Mouse (Mus musculus): ENCODE results near the gene Pcp4l1. TPM values are rescaled to one million over a fixed set of nuclear protein-coding genes. Genes with fewer than 3 reads are reported as not detected.

Pcp4l1 gene
- total RNA-seq, 2 experiments from 2014 or later, result 48.8 to 49.5 TPM

GRCm38 (mm10) chr1:171192283-171192682, 3.8 kb downstream of the Pcp4l1 start:
- intact Hi-C loops (cut with DNase I), result no loop called here
- DNase-seq, result no peak

- intact Hi-C loops (cut with DNase I), result no loop called here
- no peak for DNase-seq
Observed at GRCm38 (mm10) chr1:171190832-171191231, 5.2 kb downstream of the Pcp4l1 start.

GRCm38 (mm10) chr1:171189476-171190114, 6.5 kb downstream of the Pcp4l1 start:
- no peak for DNase-seq
- intact Hi-C loops (cut with DNase I), result no loop called here

- intact Hi-C loops (cut with DNase I), result no loop called here
- no peak for DNase-seq
Observed at GRCm38 (mm10) chr1:171189046-171189445, 7.0 kb downstream of the Pcp4l1 start.

GRCm38 (mm10) chr1:171187851-171188700, 8.0 kb downstream of the Pcp4l1 start:
- intact Hi-C loops (cut with DNase I), result no loop called here
- DNase-seq, result no peak

- intact Hi-C loops (cut with DNase I), result no loop called here
- DNase-seq, result no peak
Observed at GRCm38 (mm10) chr1:171185655-171186054, 10.4 kb downstream of the Pcp4l1 start.

- no peak for DNase-seq
- intact Hi-C loops (cut with DNase I), result no loop called here
Observed at GRCm38 (mm10) chr1:171184314-171184713, 11.8 kb downstream of the Pcp4l1 start.

- peak in 1 of 2 experiments; percentile 29 for DNase-seq
- intact Hi-C loops (cut with DNase I), result no loop called here
Observed at GRCm38 (mm10) chr1:171183620-171184019, 12.4 kb downstream of the Pcp4l1 start.

GRCm38 (mm10) chr1:171183025-171183424, 13.0 kb downstream of the Pcp4l1 start:
- intact Hi-C loops (cut with DNase I), result no loop called here
- DNase-seq, result no peak

- intact Hi-C loops (cut with DNase I), result no loop called here
Observed at GRCm38 (mm10) chr1:171179487-171180171, 16.4 kb downstream of the Pcp4l1 start.

GRCm38 (mm10) chr1:171172779-171173178, 23.3 kb downstream of the Pcp4l1 start:
- no peak for DNase-seq
- intact Hi-C loops (cut with DNase I), result no loop called here

More at GRCm38 (mm10) chr1:171179487-171180171, 16.4 kb downstream of the Pcp4l1 start:
- no peak for DNase-seq

GRCm38 (mm10) chr1:171171138-171171537, 24.9 kb downstream of the Pcp4l1 start:
- DNase-seq, result no peak
- intact Hi-C loops (cut with DNase I), result no loop called here

GRCm38 (mm10) chr1:171169913-171170312, 26.2 kb downstream of the Pcp4l1 start:
- no peak for DNase-seq
- intact Hi-C loops (cut with DNase I), result no loop called here

- intact Hi-C loops (cut with DNase I), result no loop called here
- no peak for DNase-seq
Observed at GRCm38 (mm10) chr1:171168906-171169305, 27.2 kb downstream of the Pcp4l1 start.

GRCm38 (mm10) chr1:171165629-171166345, 30.3 kb downstream of the Pcp4l1 start:
- no peak for DNase-seq

GRCm38 (mm10) chr1:171164258-171164657, 31.8 kb downstream of the Pcp4l1 start:
- no peak for DNase-seq
- intact Hi-C loops (cut with DNase I), result loop anchor here (2.0 kb wide), 1 partner anchor 57 kb away; no protein-coding TSS in a partner anchor

More at GRCm38 (mm10) chr1:171165629-171166345, 30.3 kb downstream of the Pcp4l1 start:
- intact Hi-C loops (cut with DNase I), result loop anchor here (2.0 kb wide), 1 partner anchor 55 kb away; no protein-coding TSS in a partner anchor

- intact Hi-C loops (cut with DNase I), result no loop called here
- no peak for DNase-seq
Observed at GRCm38 (mm10) chr1:171162526-171162925, 33.5 kb downstream of the Pcp4l1 start.

- no peak for DNase-seq
- intact Hi-C loops (cut with DNase I), result loop anchor here (5.0 to 10.0 kb wide), 2 partner anchors 37 to 965 kb away; no protein-coding TSS in a partner anchor
Observed at GRCm38 (mm10) chr1:171159485-171159975, 36.5 kb downstream of the Pcp4l1 start.

- intact Hi-C loops (cut with DNase I), result loop anchor here (5.0 to 10.0 kb wide), 2 partner anchors 36 to 963 kb away; no protein-coding TSS in a partner anchor
- DNase-seq, result no peak
Observed at GRCm38 (mm10) chr1:171157965-171158364, 38.1 kb downstream of the Pcp4l1 start.

- intact Hi-C loops (cut with DNase I), result loop anchor here (5.0 to 10.0 kb wide), 2 partner anchors 34 to 962 kb away; no protein-coding TSS in a partner anchor
- DNase-seq, result no peak
Observed at GRCm38 (mm10) chr1:171156644-171157043, 39.4 kb downstream of the Pcp4l1 start.
